Mouse (Mus musculus): ENCODE measurements at regions not wholly inside any gene's neighbourhood (a gene's known extent, or its start where the extent isn't known, plus 50 kb on each side); places are given as distances from the start of the nearest gene placed in this dataset.
A peak's percentile ranks its signal among the peaks of the same experiment; 100 is the strongest.
"Not testable (repeated sequence)": the region's sequence is repeated elsewhere in the genome, so short reads cannot be mapped to it uniquely, and the experiment has no call there.

DNA sequence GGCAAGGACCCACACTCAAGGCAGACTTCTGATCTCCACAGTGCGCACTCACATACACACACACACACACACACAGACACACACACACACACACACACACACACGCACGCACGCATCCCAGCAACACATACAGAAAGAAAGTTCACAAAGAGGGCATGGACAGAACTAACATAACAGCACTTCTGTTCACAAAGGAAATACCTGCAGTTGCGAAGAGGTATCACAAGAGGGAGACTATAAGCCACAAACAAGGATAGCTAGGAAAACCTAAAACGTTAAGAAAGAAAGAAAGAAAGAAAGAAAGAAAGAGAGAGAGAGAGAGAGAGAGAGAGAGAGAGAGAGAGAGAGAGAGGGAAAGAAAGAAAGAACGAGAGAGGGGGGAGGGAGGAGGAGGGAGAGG is 336.9 kb downstream of the Rapgef2 start:
- H3K4me2 ChIP-seq (replicated peaks; ENCODE audit: low read depth); H3K27me3 ChIP-seq (ENCODE audit: control insufficient read depth, insufficient read depth, low read length); H3K9ac ChIP-seq (ENCODE audit: low read length); H3K4me3 ChIP-seq (ENCODE audit: low read depth, low read length); DNase-seq (ENCODE audit: low spot score); H3K27ac ChIP-seq (replicated peaks); H3K9me3 ChIP-seq (ENCODE audit: control insufficient read depth, low read length); ATAC-seq (ENCODE audit: low FRiP score, low TSS enrichment); H3K36me3 ChIP-seq (ENCODE audit: control insufficient read depth, insufficient read depth, low read length); H3K4me1 ChIP-seq (replicated peaks; ENCODE audit: control insufficient read depth, insufficient read depth): not testable (repeated sequence)
- WGBS = 63% methylated on average over 6 of the region's 7 CpGs
- TF ChIP-seq CTCF (IDR thresholded peaks at IDR 0.05; ENCODE audit: low read depth) = peak; percentile 58

DNA sequence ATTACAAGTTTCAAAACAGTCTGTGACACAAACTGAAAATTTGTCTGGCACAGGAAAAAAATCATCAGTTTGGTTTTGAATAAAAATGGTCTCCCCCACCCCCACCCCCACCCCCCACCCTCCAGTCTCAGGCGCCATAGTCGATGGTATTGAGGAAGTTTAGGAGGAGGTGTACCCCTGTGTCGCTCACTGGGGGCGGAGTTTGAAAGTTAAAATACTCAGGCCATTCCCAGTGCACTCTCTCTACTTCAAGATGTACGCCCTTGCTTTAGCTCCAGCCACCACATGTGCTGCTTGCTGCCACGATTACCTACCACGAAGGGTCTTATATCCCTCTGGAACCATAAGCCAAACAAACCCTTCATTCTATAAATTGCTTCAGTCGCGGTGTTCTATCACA is 337.6 kb downstream of the Rapgef2 start:
- ATAC-seq (ENCODE audit: low FRiP score, low TSS enrichment) = no peak
- H3K36me3 ChIP-seq (ENCODE audit: control insufficient read depth, insufficient read depth, low read length) = no peaks in the 10 kb centered on the region
- no peak overlapping the region for H3K9ac ChIP-seq (ENCODE audit: low read length)
- H3K4me3 ChIP-seq (ENCODE audit: low read depth, low read length) = no peak overlapping the region
- no peaks in the 10 kb centered on the region for H3K4me1 ChIP-seq (replicated peaks; ENCODE audit: control insufficient read depth, insufficient read depth)
- no peak overlapping the region for H3K27ac ChIP-seq (replicated peaks)
- no peaks in the 10 kb centered on the region for H3K27me3 ChIP-seq (ENCODE audit: control insufficient read depth, insufficient read depth, low read length)
- TF ChIP-seq CTCF (IDR thresholded peaks at IDR 0.05; ENCODE audit: low read depth) (no peak), EP300 (optimal IDR thresholded peaks at IDR 0.05) (no peak)
- 84% methylated on average over 9 of the region's 9 CpGs for WGBS
- no peak for DNase-seq (ENCODE audit: low spot score)
- no peaks in the 10 kb centered on the region for H3K9me3 ChIP-seq (ENCODE audit: control insufficient read depth, low read length)
- no peak overlapping the region for H3K4me2 ChIP-seq (replicated peaks; ENCODE audit: low read depth)

DNA sequence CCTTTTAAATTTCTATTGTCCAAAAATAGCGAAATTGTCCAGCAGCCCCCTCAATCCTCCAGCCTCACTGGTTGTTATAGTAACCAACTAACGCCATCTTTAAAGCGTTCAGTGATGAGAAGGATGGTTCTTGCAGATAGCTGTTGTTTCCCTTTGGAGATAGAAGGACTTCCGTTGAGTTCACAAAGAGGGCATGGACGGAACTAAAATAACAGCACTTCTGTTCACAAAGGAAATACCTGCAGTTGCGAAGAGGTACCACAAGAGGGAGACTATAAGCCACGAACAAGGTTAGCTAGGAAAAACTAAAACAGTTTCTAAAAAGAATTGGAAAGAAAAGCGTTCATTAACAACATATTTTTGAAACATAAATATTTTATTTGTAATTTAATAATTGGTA is 338.1 kb downstream of the Rapgef2 start:
- no peaks in the 10 kb centered on the region for H3K9me3 ChIP-seq (ENCODE audit: control insufficient read depth, low read length)
- TF ChIP-seq CTCF (IDR thresholded peaks at IDR 0.05; ENCODE audit: low read depth) = peak; percentile 84
- TF ChIP-seq EP300 (optimal IDR thresholded peaks at IDR 0.05) = no peak
- H3K27me3 ChIP-seq (ENCODE audit: control insufficient read depth, insufficient read depth, low read length) = no peaks in the 10 kb centered on the region
- no peak overlapping the region for H3K4me2 ChIP-seq (replicated peaks; ENCODE audit: low read depth)
- DNase-seq (ENCODE audit: low spot score) = peak; percentile 28
- no peak overlapping the region for H3K27ac ChIP-seq (replicated peaks)
- WGBS = 24% methylated on average over 8 of the region's 8 CpGs
- ATAC-seq (ENCODE audit: low FRiP score, low TSS enrichment) = no peak
- H3K9ac ChIP-seq (ENCODE audit: low read length) = no peak overlapping the region
- no peaks in the 10 kb centered on the region for H3K4me1 ChIP-seq (replicated peaks; ENCODE audit: control insufficient read depth, insufficient read depth)
- H3K4me3 ChIP-seq (ENCODE audit: low read depth, low read length) = no peak overlapping the region
- no peaks in the 10 kb centered on the region for H3K36me3 ChIP-seq (ENCODE audit: control insufficient read depth, insufficient read depth, low read length)

DNA sequence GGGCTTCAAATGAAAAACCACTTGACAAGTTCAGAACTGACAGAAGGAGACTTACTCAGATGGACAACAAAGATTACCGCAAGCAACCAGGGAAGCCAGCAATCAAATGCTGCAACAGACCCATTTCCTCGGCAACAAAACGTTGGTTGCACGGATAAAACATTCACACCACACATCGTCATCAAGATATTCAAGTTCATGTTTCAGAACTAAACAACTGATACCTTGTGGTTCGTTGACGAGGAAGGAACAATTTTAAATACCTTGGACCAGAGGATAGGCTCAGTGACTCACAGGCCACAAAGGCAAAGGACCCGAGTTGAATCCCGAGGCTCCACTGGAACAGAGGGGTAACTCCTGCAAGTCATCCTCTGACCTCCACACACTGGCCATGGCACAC is 339.1 kb downstream of the Rapgef2 start:
- Histone ChIP-seq H3K27me3 (ENCODE audit: control insufficient read depth, insufficient read depth, low read length) (no peaks in the 10 kb centered on the region), H3K4me3 (ENCODE audit: low read depth, low read length) (no peak overlapping the region), H3K4me2 (replicated peaks; ENCODE audit: low read depth) (no peak overlapping the region), H3K9me3 (ENCODE audit: control insufficient read depth, low read length) (no peaks in the 10 kb centered on the region), H3K36me3 (ENCODE audit: control insufficient read depth, insufficient read depth, low read length) (no peaks in the 10 kb centered on the region), H3K27ac (replicated peaks) (no peak overlapping the region), H3K9ac (ENCODE audit: low read length) (no peak overlapping the region), H3K4me1 (replicated peaks; ENCODE audit: control insufficient read depth, insufficient read depth) (no peaks in the 10 kb centered on the region)
- DNase-seq (ENCODE audit: low spot score) (no peak), ATAC-seq (ENCODE audit: low FRiP score, low TSS enrichment) (no peak)
- 86% methylated on average over 9 of the region's 9 CpGs for WGBS
- TF ChIP-seq CTCF (IDR thresholded peaks at IDR 0.05; ENCODE audit: low read depth) (no peak), EP300 (optimal IDR thresholded peaks at IDR 0.05) (no peak)

DNA sequence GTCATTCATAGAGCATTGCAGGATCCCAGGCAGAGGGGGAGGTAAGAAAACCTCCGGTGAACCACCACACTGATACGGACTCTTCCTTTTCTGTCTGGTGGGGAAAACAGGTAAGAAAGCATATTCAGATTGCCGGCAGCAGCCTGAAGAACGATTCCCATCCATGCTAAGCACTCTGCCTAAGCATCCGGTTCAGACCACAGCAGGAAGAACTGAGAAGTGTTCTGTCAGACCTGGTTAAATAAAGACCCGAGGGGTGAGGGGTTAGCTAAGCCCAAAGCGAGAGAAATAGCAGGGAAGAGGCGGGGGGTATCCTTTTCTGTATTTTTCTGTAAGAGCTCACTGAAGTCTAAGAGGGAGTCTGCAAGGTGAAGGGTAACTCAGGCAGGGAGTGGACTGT is 342.1 kb downstream of the Rapgef2 start:
- Histone ChIP-seq H3K9me3 (ENCODE audit: control insufficient read depth, low read length) (no peaks in the 10 kb centered on the region), H3K4me3 (ENCODE audit: low read depth, low read length) (no peak overlapping the region), H3K4me2 (replicated peaks; ENCODE audit: low read depth) (no peak overlapping the region), H3K36me3 (ENCODE audit: control insufficient read depth, insufficient read depth, low read length) (no peaks in the 10 kb centered on the region), H3K27me3 (ENCODE audit: control insufficient read depth, insufficient read depth, low read length) (no peaks in the 10 kb centered on the region), H3K27ac (replicated peaks) (no peak overlapping the region), H3K4me1 (replicated peaks; ENCODE audit: control insufficient read depth, insufficient read depth) (no peaks in the 10 kb centered on the region), H3K9ac (ENCODE audit: low read length) (no peak overlapping the region)
- no peak for ATAC-seq (ENCODE audit: low FRiP score, low TSS enrichment)
- TF ChIP-seq EP300 (optimal IDR thresholded peaks at IDR 0.05) (no peak), CTCF (IDR thresholded peaks at IDR 0.05; ENCODE audit: low read depth) (no peak)
- DNase-seq (ENCODE audit: low spot score) = no peak
- 69% methylated on average over 8 of the region's 8 CpGs for WGBS

DNA sequence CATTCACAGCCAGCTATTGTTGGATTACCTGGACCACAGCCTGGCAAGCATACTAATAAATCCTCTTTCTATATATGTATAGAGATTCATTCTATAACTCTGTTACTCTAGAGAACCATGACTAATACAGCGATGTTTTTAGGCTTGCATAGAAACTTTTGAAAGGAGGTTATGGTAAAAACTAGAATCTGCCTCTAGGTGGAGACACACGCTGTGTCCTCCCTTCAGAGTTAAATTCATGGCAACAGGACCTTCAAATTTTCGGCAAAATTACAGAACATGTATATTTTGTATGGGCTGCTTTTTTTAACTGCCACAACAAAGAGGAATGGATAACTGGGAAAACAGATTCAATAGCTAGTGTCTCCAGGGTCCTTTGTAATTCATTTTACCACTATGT is 353.3 kb downstream of the Rapgef2 start:
- H3K4me2 ChIP-seq (replicated peaks; ENCODE audit: low read depth) = no peak overlapping the region
- H3K9me3 ChIP-seq (ENCODE audit: control insufficient read depth, low read length) = no peaks in the 10 kb centered on the region
- H3K27ac ChIP-seq (replicated peaks) = no peak overlapping the region
- DNase-seq (ENCODE audit: low spot score) (no peak), ATAC-seq (ENCODE audit: low FRiP score, low TSS enrichment) (no peak)
- H3K4me3 ChIP-seq (ENCODE audit: low read depth, low read length) = no peak overlapping the region
- TF ChIP-seq EP300 (optimal IDR thresholded peaks at IDR 0.05) (no peak), CTCF (IDR thresholded peaks at IDR 0.05; ENCODE audit: low read depth) (peak; percentile 36)
- H3K27me3 ChIP-seq (ENCODE audit: control insufficient read depth, insufficient read depth, low read length) = no peaks in the 10 kb centered on the region
- WGBS = 74% methylated on average over 3 of the region's 3 CpGs
- H3K9ac ChIP-seq (ENCODE audit: low read length) = no peak overlapping the region
- H3K36me3 ChIP-seq (ENCODE audit: control insufficient read depth, insufficient read depth, low read length) = no peaks in the 10 kb centered on the region
- no peaks in the 10 kb centered on the region for H3K4me1 ChIP-seq (replicated peaks; ENCODE audit: control insufficient read depth, insufficient read depth)

Data from stomach, postnatal 0 days (tissue).